Mouse (Mus musculus) lung, adult 2 months (tissue): Measurements from ENCODE around the gene Esrra.

Experiments
- CTCF ChIP-seq: fragments of 200-500 bp; IDR thresholded peaks from 2 replicates; pipeline ENCODE4 v1.5.1; 2011; ENCODE audit warnings: mild to moderate bottlenecking, low read length, control low read depth; ENCODE audit not compliant: insufficient read depth
- POLR2A ChIP-seq: fragments of 200-500 bp; IDR thresholded peaks from 2 replicates; pipeline ENCODE4 v1.6.1; 2011; ENCODE audit warnings: low read depth, mild to moderate bottlenecking, control low read depth, low read length, borderline replicate concordance; ENCODE audit errors: extremely low read depth

DNA sequence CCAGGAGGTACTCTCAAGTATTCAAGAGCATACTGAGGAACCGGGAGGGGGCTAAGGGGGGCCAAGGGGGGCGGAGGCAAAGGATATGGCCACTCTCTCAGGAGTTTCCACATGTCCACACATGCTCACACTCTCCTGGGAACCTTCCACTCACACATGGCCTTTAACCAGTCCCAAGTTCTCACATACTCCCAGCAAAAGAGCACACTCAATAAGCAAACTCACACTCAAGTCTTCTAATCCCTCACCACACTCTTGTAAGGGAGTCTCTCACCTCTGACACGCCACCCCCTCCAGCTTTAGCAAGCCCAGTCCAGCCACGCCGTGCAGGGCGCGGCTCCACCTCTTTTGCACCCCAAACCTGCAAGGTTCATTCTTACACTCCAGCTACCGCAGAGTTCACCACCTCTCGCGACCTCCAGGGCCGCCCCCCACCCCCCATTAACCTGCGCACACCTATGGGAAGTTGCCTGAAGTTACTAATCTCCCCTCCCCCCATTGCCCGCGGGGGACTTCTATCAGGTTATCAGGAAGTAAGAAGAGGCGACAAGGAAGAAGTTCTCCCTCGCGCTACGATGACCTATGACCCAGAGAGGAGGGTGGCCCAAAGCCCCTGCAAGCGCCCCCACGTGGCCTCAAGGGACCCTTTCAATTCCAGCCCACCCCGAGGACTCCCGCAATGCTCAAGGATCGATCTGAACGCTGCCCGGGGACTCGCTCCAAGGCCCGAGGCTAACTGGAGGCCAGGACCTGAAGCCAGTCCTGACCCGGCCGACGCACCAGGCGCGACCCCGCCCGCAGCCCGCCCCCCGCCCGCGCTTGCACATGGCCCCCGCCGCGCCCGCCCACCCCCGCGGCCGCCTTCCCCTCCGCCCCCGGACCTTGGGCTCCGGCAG lies 624 bp downstream of the Esrra start:
- TF ChIP-seq CTCF (no peak), POLR2A (no peak)
